Mouse (Mus musculus): ENCODE measurements around the gene Ptpn11. TPM values are rescaled to one million over a fixed set of nuclear protein-coding genes. Genes with fewer than 3 reads are reported as not detected.

The Ptpn11 gene
- polyA plus RNA-seq, 1 experiment from 2014 or later = 7.0 TPM

DNA sequence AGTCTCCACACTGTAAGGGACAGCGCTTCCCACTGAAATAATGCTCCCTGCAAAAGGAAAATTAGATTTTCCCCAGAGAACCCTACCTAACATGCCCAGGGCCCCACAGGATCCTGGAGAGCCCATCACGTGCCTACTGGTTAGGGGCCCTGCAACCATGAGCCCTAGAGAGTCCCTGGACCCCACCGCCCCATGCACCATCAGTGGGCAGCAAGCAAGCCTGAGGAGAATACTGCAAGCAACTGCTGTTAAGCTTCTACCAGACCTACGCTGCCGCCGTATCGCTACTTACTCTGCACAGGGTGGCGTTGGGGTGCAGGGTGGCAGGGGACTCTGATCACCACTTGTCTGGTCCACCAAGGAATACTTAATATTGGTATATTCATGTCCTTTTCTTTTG, 54.1 kb downstream of the Ptpn11 start:
- no peak overlapping the region for H3K4me2 ChIP-seq (ENCODE audit: low read depth, low read length)
- H3K4me1 ChIP-seq (ENCODE audit: control insufficient read depth, low read depth, low read length) = no peaks in the 10 kb centered on the region; the same call in 1 of the 2 replicates
- no peaks in the 10 kb centered on the region for H3K9me3 ChIP-seq (replicated peaks; ENCODE audit: control insufficient read depth, low read length)
- H3K36me3 ChIP-seq (ENCODE audit: control insufficient read depth, insufficient read depth) = peaks cover 23% of the 10 kb centered on the region
- no peak overlapping the region for H3K4me3 ChIP-seq (ENCODE audit: low read depth, low read length)
- no peak for ATAC-seq (ENCODE audit: low read depth)
- no peak overlapping the region for H3K9ac ChIP-seq (ENCODE audit: low read depth, low read length)
- no peaks in the 10 kb centered on the region for H3K27me3 ChIP-seq (ENCODE audit: control insufficient read depth, insufficient read depth, low read depth, low read length)
- no peak overlapping the region for H3K27ac ChIP-seq (ENCODE audit: low read length)
- 84% methylated on average over 8 of the region's 8 CpGs for WGBS (ENCODE audit: insufficient replicate concordance)

DNA sequence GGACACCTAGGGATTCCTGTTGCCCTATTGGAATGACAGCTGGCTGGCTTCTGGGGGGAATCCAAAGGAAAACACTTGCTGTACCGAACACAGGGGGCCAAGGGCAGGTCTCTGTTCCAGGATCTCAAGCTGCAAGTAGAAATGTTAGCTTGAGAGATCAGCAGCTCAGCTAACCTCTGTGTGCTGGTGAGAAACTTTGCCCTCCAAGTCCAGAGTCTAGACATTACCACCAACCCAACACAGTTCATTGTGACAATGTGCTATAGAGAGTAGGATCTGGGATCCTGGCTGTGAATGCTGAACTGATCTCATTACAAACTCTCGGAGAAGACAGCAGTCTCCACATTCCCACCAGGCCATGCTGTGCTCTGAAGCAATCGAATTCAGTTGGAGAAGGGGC, 59.4 kb downstream of the Ptpn11 start:
- WGBS (ENCODE audit: insufficient replicate concordance) = 78% methylated on average over 3 of the region's 3 CpGs
- ATAC-seq (ENCODE audit: low read depth) = no peak
- Histone ChIP-seq H3K36me3 (ENCODE audit: control insufficient read depth, insufficient read depth) (peaks cover 17% of the 10 kb centered on the region), H3K4me1 (ENCODE audit: control insufficient read depth, low read depth, low read length) (no peaks in the 10 kb centered on the region), H3K27me3 (ENCODE audit: control insufficient read depth, insufficient read depth, low read depth, low read length) (no peaks in the 10 kb centered on the region), H3K9ac (ENCODE audit: low read depth, low read length) (no peak overlapping the region), H3K27ac (ENCODE audit: low read length) (no peak overlapping the region), H3K4me3 (ENCODE audit: low read depth, low read length) (no peak overlapping the region), H3K9me3 (replicated peaks; ENCODE audit: control insufficient read depth, low read length) (no peaks in the 10 kb centered on the region), H3K4me2 (ENCODE audit: low read depth, low read length) (no peak overlapping the region)

DNA sequence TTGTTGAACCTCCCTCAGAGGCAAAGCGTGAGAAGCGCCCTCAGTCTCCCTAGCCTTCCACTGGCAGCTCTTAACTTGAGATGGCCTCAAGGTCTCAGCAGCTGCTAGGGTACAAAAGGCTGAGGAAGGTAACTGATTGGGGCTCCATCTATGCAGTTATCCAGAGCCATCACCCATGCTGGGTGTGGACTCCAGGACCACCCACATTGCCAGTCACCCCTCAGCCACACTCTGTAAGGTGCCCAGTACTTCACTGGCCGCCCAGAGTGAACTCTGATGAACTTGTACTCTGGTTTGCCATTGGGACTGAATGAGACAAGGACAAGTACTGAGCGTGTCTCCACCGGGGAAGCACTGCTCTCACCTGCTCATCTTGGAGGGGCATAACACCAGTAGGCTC, 61.9 kb downstream of the Ptpn11 start:
- Histone ChIP-seq H3K9ac (ENCODE audit: low read depth, low read length) (no peak overlapping the region), H3K36me3 (ENCODE audit: control insufficient read depth, insufficient read depth) (peaks cover 5% of the 10 kb centered on the region; the same call in 1 of the 2 replicates), H3K4me3 (ENCODE audit: low read depth, low read length) (no peak overlapping the region), H3K9me3 (replicated peaks; ENCODE audit: control insufficient read depth, low read length) (no peaks in the 10 kb centered on the region), H3K4me2 (ENCODE audit: low read depth, low read length) (no peak overlapping the region), H3K4me1 (ENCODE audit: control insufficient read depth, low read depth, low read length) (no peaks in the 10 kb centered on the region), H3K27ac (ENCODE audit: low read length) (no peak overlapping the region), H3K27me3 (ENCODE audit: control insufficient read depth, insufficient read depth, low read depth, low read length) (no peaks in the 10 kb centered on the region)
- WGBS (ENCODE audit: insufficient replicate concordance) = 88% methylated on average over 5 of the region's 5 CpGs
- ATAC-seq (ENCODE audit: low read depth) = no peak

DNA sequence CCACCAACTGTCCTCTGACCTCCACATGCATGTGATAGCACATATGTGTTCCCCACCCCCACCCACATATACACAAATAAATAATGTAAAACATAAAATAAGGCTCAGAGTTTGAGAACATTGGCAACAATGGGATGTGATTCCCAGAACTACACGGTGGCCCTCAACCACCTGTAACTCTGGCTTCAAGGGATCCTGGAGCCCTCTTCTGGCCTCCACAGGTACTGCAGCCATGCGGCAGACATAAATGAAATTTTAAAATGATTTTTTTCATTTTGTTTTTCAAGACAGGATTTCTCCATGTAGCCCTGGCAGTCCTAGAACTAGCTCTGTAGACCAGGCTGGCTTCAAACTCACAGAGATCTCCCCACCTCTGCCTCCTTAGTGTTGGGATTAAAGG, 65.1 kb downstream of the Ptpn11 start:
- no peak overlapping the region for H3K27ac ChIP-seq (ENCODE audit: low read length)
- H3K36me3 ChIP-seq (ENCODE audit: control insufficient read depth, insufficient read depth) = no peaks in the 10 kb centered on the region
- H3K4me3 ChIP-seq (ENCODE audit: low read depth, low read length) = no peak overlapping the region
- no peak overlapping the region for H3K9ac ChIP-seq (ENCODE audit: low read depth, low read length)
- WGBS (ENCODE audit: insufficient replicate concordance) = 70% methylated on average over 2 of the region's 2 CpGs
- no peak overlapping the region for H3K4me2 ChIP-seq (ENCODE audit: low read depth, low read length)
- H3K27me3 ChIP-seq (ENCODE audit: control insufficient read depth, insufficient read depth, low read depth, low read length) = no peaks in the 10 kb centered on the region
- no peaks in the 10 kb centered on the region for H3K4me1 ChIP-seq (ENCODE audit: control insufficient read depth, low read depth, low read length)
- no peaks in the 10 kb centered on the region for H3K9me3 ChIP-seq (replicated peaks; ENCODE audit: control insufficient read depth, low read length)
- no peak for ATAC-seq (ENCODE audit: low read depth)

DNA sequence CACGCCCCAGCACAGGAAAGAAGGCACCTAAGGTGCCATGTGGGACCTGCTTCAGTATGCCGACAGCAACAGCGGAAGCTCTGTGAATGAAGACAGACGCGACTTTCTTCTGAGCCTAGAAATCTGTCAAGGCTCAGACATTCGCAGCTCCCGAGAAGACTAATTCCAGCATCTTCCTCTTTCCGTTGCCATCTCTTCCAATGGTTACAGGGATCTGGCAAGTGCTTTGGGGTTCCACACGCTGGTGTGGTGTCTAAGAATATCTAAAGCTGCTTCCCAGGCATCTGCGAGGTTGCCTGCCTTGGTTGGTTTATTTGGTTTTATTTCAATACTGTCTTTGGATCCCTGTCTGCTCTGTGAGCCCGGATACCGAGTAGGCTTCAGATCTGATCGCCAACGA, 65.6 kb downstream of the Ptpn11 start:
- no peak for ATAC-seq (ENCODE audit: low read depth)
- H3K4me1 ChIP-seq (ENCODE audit: control insufficient read depth, low read depth, low read length) = no peaks in the 10 kb centered on the region
- H3K27me3 ChIP-seq (ENCODE audit: control insufficient read depth, insufficient read depth, low read depth, low read length) = no peaks in the 10 kb centered on the region
- no peaks in the 10 kb centered on the region for H3K36me3 ChIP-seq (ENCODE audit: control insufficient read depth, insufficient read depth)
- H3K27ac ChIP-seq (ENCODE audit: low read length) = no peak overlapping the region
- no peak overlapping the region for H3K4me3 ChIP-seq (ENCODE audit: low read depth, low read length)
- H3K9ac ChIP-seq (ENCODE audit: low read depth, low read length) = no peak overlapping the region
- WGBS (ENCODE audit: insufficient replicate concordance) = 76% methylated on average over 14 of the region's 14 CpGs
- H3K4me2 ChIP-seq (ENCODE audit: low read depth, low read length) = no peak overlapping the region
- no peaks in the 10 kb centered on the region for H3K9me3 ChIP-seq (replicated peaks; ENCODE audit: control insufficient read depth, low read length)

DNA sequence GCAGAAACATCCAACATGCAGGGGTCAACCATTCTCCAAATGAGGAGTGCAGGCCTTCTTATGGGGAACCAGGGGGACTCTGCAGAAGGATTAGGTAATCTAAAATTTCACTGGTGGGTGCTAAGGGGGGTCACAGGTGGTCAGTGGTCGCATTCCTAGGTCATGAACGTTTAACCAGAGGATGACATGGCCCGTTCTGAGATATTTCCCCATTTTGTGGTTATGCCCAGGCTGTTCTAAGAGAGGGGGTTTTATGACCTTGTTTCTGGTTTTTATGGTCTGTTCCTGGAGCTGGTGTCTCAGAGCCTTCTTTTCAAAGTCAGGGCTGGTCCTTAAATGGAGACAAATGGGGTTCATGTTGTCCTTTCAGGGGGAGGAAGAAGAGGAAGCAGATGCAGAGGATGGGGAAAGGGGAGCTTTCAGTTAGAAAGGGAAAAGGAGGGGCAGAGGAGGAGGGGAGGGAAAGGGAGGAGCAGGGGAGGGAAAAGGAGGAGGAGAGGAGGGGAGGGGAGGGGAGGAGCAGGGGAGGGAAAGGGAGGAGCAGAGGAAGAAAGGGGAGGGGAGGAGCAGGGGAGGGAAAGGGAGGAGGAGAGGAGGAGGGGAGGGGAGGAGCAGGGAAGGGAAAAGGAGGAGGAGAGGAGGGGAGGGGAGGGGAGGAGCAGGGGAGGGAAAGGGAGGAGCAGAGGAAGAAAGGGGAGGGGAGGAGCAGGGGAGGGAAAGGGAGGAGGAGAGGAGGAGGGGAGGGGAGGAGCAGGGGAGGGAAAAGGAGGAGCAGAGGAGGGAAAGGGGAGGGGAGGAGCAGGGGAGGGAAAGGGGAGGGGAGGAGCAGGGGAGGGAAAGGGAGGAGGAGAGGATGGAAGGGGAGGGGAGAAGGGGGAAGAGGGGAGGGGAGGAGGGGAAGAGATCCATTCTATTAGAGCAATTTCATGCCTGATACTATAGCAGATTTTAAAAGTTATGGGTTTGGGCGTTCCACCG, 66.7 kb downstream of the Ptpn11 start:
- Histone ChIP-seq H3K4me1 (ENCODE audit: control insufficient read depth, low read depth, low read length) (no peaks in the 10 kb centered on the region), H3K4me3 (ENCODE audit: low read depth, low read length) (no peak overlapping the region), H3K4me2 (ENCODE audit: low read depth, low read length) (no peak overlapping the region), H3K9me3 (replicated peaks; ENCODE audit: control insufficient read depth, low read length) (no peaks in the 10 kb centered on the region), H3K27ac (ENCODE audit: low read length) (no peak overlapping the region), H3K9ac (ENCODE audit: low read depth, low read length) (no peak overlapping the region), H3K27me3 (ENCODE audit: control insufficient read depth, insufficient read depth, low read depth, low read length) (no peaks in the 10 kb centered on the region), H3K36me3 (ENCODE audit: control insufficient read depth, insufficient read depth) (no peaks in the 10 kb centered on the region)
- ATAC-seq (ENCODE audit: low read depth) = no peak
- WGBS (ENCODE audit: insufficient replicate concordance) = 24% methylated on average over 5 of the region's 5 CpGs

DNA sequence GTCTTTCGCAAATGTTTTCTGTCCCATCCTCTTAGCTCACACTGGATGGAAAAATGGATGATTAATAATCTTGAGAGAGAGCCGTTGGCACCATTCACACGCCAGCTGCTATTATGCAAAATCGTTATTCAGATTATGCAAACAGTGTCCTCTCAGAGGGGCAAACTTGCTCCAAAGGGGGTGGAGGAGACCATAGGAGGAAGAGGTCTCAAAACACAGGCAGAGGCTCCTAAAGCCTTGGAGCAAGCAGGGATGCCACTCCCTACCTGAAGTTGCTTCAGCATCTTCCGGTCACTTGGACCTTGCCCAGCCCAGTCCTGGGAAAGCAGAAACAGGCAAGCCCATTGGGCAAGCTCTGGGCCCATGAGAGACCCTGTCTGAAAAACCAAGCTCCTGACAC, 67.8 kb downstream of the Ptpn11 start:
- no peaks in the 10 kb centered on the region for H3K4me1 ChIP-seq (ENCODE audit: control insufficient read depth, low read depth, low read length)
- 67% methylated on average over 5 of the region's 5 CpGs for WGBS (ENCODE audit: insufficient replicate concordance)
- H3K9me3 ChIP-seq (replicated peaks; ENCODE audit: control insufficient read depth, low read length) = no peaks in the 10 kb centered on the region
- H3K27ac ChIP-seq (ENCODE audit: low read length) = peak overlapping the region; percentile 55
- H3K4me2 ChIP-seq (ENCODE audit: low read depth, low read length) = no peak overlapping the region
- H3K36me3 ChIP-seq (ENCODE audit: control insufficient read depth, insufficient read depth) = no peaks in the 10 kb centered on the region
- no peak for ATAC-seq (ENCODE audit: low read depth)
- no peak overlapping the region for H3K4me3 ChIP-seq (ENCODE audit: low read depth, low read length)
- no peaks in the 10 kb centered on the region for H3K27me3 ChIP-seq (ENCODE audit: control insufficient read depth, insufficient read depth, low read depth, low read length)
- H3K9ac ChIP-seq (ENCODE audit: low read depth, low read length) = no peak overlapping the region

DNA sequence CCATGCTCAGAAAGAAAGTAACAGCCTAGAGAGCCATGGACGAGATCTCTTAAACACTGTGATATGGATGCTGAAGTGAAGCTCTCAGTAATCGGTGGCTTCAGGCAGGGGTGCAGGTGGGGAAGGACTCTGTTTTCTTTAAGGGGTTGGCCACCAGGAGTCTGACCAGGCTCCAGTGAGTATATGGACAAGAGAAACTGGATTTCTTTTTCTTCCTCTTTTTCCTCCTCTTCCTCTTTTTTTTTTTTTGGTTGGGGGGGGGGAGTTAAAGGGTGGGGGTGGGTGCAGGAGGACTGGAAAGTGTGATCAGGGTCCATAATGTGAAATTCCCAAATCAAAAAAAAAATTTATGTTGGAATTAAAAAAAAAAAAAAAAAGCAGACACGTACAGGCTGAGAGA, 68.6 kb downstream of the Ptpn11 start:
- H3K4me1 ChIP-seq (ENCODE audit: control insufficient read depth, low read depth, low read length) = no peaks in the 10 kb centered on the region
- WGBS (ENCODE audit: insufficient replicate concordance) = 15% methylated on average over 3 of the region's 3 CpGs
- H3K27me3 ChIP-seq (ENCODE audit: control insufficient read depth, insufficient read depth, low read depth, low read length) = no peaks in the 10 kb centered on the region
- no peaks in the 10 kb centered on the region for H3K9me3 ChIP-seq (replicated peaks; ENCODE audit: control insufficient read depth, low read length)
- H3K9ac ChIP-seq (ENCODE audit: low read depth, low read length) = no peak overlapping the region
- no peak overlapping the region for H3K27ac ChIP-seq (ENCODE audit: low read length)
- no peak overlapping the region for H3K4me3 ChIP-seq (ENCODE audit: low read depth, low read length)
- H3K4me2 ChIP-seq (ENCODE audit: low read depth, low read length) = no peak overlapping the region
- no peaks in the 10 kb centered on the region for H3K36me3 ChIP-seq (ENCODE audit: control insufficient read depth, insufficient read depth)
- no peak for ATAC-seq (ENCODE audit: low read depth)

DNA sequence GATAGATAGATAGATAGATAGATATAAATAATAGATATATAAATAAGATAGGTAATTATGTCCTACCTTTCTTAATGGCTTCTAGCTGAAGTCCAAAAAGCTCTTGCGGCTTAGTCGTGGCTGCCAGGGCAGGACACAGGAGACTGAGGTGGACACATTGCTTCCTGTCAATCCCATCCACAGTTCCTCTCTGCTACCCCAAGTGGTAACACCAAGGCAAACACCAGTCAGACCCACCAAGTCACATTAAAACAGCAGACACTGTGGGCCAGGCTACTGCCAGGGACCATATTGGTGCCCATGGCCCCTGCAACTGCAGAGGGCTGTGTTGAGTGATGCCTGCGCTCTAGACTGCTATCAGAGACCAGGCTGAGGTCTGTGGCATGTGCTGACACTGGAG, 69.2 kb downstream of the Ptpn11 start:
- no peak overlapping the region; the same call in 1 of the 2 replicates for H3K4me2 ChIP-seq (ENCODE audit: low read depth, low read length)
- H3K9ac ChIP-seq (ENCODE audit: low read depth, low read length) = no peak overlapping the region
- H3K27ac ChIP-seq (ENCODE audit: low read length) = 0 out of 2 replicates have a peak overlapping the region, but pooled peaks have one; percentile 14
- no peaks in the 10 kb centered on the region for H3K4me1 ChIP-seq (ENCODE audit: control insufficient read depth, low read depth, low read length)
- H3K9me3 ChIP-seq (replicated peaks; ENCODE audit: control insufficient read depth, low read length) = no peaks in the 10 kb centered on the region
- H3K27me3 ChIP-seq (ENCODE audit: control insufficient read depth, insufficient read depth, low read depth, low read length) = no peaks in the 10 kb centered on the region
- H3K36me3 ChIP-seq (ENCODE audit: control insufficient read depth, insufficient read depth) = no peaks in the 10 kb centered on the region
- no peak for ATAC-seq (ENCODE audit: low read depth)
- WGBS (ENCODE audit: insufficient replicate concordance) = 47% methylated on average over 3 of the region's 3 CpGs
- H3K4me3 ChIP-seq (ENCODE audit: low read depth, low read length) = no peak overlapping the region

Data from liver, embryonic 16.5 days (tissue).